Mouse (Mus musculus) embryo, embryonic 11 days (tissue): ENCODE measurements around the gene Olfr829.
"Not testable (repeated sequence)": the region's sequence is repeated elsewhere in the genome, so short reads cannot be mapped to it uniquely, and the experiment has no call there.

ENCODE experiments used
- DNase-seq: peaks from one replicate; pipeline ENCODE4 v3.0.0-alpha.2; 2015

Olfr829 gene

GRCm38 (mm10) chr9:18854633-18855032, at the start of gene Olfr829:
Olfr829 (plus strand) TSS chr9:18854933.
- no peak for DNase-seq

- no peak for DNase-seq
Measured at GRCm38 (mm10) chr9:18819426-18819825, 35.3 kb upstream of the Olfr829 start, which contains the start of gene Olfr828. Olfr828 (minus strand) TSS chr9:18819526.

- DNase-seq: no peak
Measured at GRCm38 (mm10) chr9:18874393-18874792, 19.7 kb downstream of the Olfr829 start, which contains the start of gene Olfr830. Olfr830 (plus strand) TSS chr9:18874693.

- DNase-seq: not testable (repeated sequence)
Measured at GRCm38 (mm10) chr9:18907699-18908098, 53.0 kb downstream of the Olfr829 start.
